Comparison of ENCODE assay signal across 30 mouse cellular contexts in the genomic region with DNA sequence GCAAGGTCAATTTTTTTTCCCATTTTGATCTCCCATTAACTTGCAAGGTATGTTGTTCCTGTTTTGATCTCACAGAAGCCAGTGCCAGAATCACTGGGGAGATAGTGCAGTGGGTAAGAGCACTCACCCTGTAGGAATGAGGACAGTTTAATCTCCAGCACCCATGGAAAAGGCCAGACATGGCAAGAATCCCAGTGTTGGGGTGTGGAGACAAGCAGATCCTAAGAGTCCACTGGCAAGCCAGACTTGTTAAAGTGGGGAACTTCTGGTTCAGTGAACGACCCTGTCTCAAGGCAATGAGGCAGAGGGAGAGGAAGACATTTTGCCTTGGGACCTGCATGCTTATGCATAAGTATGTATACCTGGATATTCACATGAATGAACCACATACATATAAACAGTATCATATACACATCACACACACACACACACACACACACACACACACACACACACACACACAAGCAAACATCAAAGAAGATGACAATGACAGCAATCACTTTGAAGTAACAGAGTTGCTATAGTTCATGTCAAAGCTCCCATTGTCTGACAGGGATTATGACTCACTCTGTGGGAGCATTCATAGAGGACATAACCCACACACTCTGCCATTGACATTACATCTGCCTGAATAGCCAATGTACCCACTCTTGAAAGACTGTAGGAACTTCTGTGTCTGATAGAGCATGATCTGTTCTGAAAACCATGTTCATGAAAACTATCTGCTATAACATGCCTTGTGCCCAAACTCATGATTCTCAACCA. TPM values are rescaled to one million over a fixed set of nuclear protein-coding genes. Genes with fewer than 3 reads are reported as not detected.
DNase-seq lines count a peak whose midpoint lies in the region; ATAC-seq and TF ChIP-seq lines count a peak whose summit lies in the region.
"Had no signal": no experiment of that assay in that cellular context is flagged by ENCODE, and none has a peak within 500 bp of the region (broad histone marks: within the 10 kb centered on the region; RNA-seq: fewer than 3 reads in every experiment).

No protein-coding gene starts in this region.

- H3K27ac ChIP-seq in heart, embryonic 12.5 days (ENCODE audit: poor library complexity, severe bottlenecking), result no peak overlapping the region
- no peak overlapping the region for H3K27ac ChIP-seq in stomach, postnatal 0 days (replicated peaks)
- H3K27ac ChIP-seq: gastrocnemius, adult 2 months; heart, adult 2 months; heart, embryonic 13.5 days; hindbrain, embryonic 14.5 days; hindbrain, postnatal 0 days had no signal

- no peak for ATAC-seq in heart, embryonic 12.5 days (ENCODE audit: insufficient number of reproducible peaks, low FRiP score)
- no peak for ATAC-seq in stomach, postnatal 0 days (ENCODE audit: low FRiP score, low TSS enrichment)
- ATAC-seq: forebrain, embryonic 14.5 days; forebrain, postnatal 0 days; hindbrain, postnatal 0 days; intestine, embryonic 16.5 days had no signal

- no peaks in the 10 kb centered on the region for H3K4me1 ChIP-seq in heart, embryonic 12.5 days (replicated peaks)
- no peaks in the 10 kb centered on the region for H3K4me1 ChIP-seq in stomach, postnatal 0 days (replicated peaks; ENCODE audit: control insufficient read depth, insufficient read depth)
- H3K4me1 ChIP-seq: heart, embryonic 13.5 days had no signal

- TF ChIP-seq EP300 in stomach, postnatal 0 days (optimal IDR thresholded peaks at IDR 0.05), result no peak

- TF ChIP-seq CTCF in stomach, postnatal 0 days (IDR thresholded peaks at IDR 0.05; ENCODE audit: low read depth), result no peak

- H3K9ac ChIP-seq in heart, embryonic 12.5 days, result no peak overlapping the region
- no peak overlapping the region for H3K9ac ChIP-seq in stomach, postnatal 0 days (ENCODE audit: low read length)
- H3K9ac ChIP-seq: forebrain, postnatal 0 days; heart, embryonic 13.5 days; hindbrain, embryonic 14.5 days had no signal

- no peaks in the 10 kb centered on the region for H3K36me3 ChIP-seq in heart, embryonic 12.5 days
- no peaks in the 10 kb centered on the region for H3K36me3 ChIP-seq in stomach, postnatal 0 days (ENCODE audit: control insufficient read depth, insufficient read depth, low read length)
- H3K36me3 ChIP-seq: heart, embryonic 13.5 days had no signal

- H3K9me3 ChIP-seq in heart, embryonic 12.5 days (replicated peaks), result no peaks in the 10 kb centered on the region
- H3K9me3 ChIP-seq in stomach, postnatal 0 days (ENCODE audit: control insufficient read depth, low read length), result no peaks in the 10 kb centered on the region
- H3K9me3 ChIP-seq: heart, embryonic 13.5 days had no signal

- H3K4me3 ChIP-seq in heart, embryonic 12.5 days, result no peak overlapping the region
- H3K4me3 ChIP-seq in stomach, postnatal 0 days (ENCODE audit: low read depth, low read length), result no peak overlapping the region
- H3K4me3 ChIP-seq: gastrocnemius, adult 2 months; heart, adult 2 months; heart, embryonic 13.5 days had no signal

- H3K4me2 ChIP-seq in heart, embryonic 12.5 days, result no peak overlapping the region
- no peak overlapping the region for H3K4me2 ChIP-seq in stomach, postnatal 0 days (replicated peaks; ENCODE audit: low read depth)
- H3K4me2 ChIP-seq: heart, embryonic 13.5 days; hindbrain, embryonic 14.5 days had no signal

- 75% methylated on average over 1 of the region's 1 CpGs for WGBS in heart, embryonic 12.5 days
- 48% methylated on average over 1 of the region's 1 CpGs for WGBS in stomach, postnatal 0 days

- no peaks in the 10 kb centered on the region for H3K27me3 ChIP-seq in heart, embryonic 12.5 days (replicated peaks)
- H3K27me3 ChIP-seq in stomach, postnatal 0 days (ENCODE audit: control insufficient read depth, insufficient read depth, low read length), result no peaks in the 10 kb centered on the region

- intact Hi-C loops in left cerebral cortex, postnatal 10 days (cut with DNase I), result no loop called here

- DNase-seq in heart, adult 11 months, result peak; percentile 88
- peak; percentile 18 for DNase-seq in 3134 (ENCODE audit: extremely low read depth, insufficient read length, low spot score)
- DNase-seq in NIH3T3 (ENCODE audit: low read depth), result peak; percentile 31
- peak; percentile 10 for DNase-seq in stomach, postnatal 0 days (ENCODE audit: low spot score)
- DNase-seq in B cell, adult 2 months, result no peak
- no peak for DNase-seq in left cerebral cortex, postnatal 10 days (ENCODE audit: extremely low spot score in 1 of 2, low spot score in 2 of 2)
- DNase-seq: adrenal gland, adult 8-10 months; adrenal gland, postnatal 25 days; cerebellum, adult 18-20 months; cerebellum, adult 9-10 months; cerebellum, postnatal 14 days; forebrain, postnatal 0 days; gastrocnemius, adult 2 months; gastrocnemius, postnatal 14 days; heart, adult 2 months; heart, postnatal 14 days; heart, postnatal 4 days had no signal

RNA-seq across cellular contexts. Expression of gene S100a7a, which starts 15.1 kb away (rescaled TPM):
- 0.18 TPM in 1 of 2 replicates, not detected in the other for polyA plus RNA-seq in heart, embryonic 12.5 days (2016; fragmentation: Nextera tagmentation; extraction: Ambion mirVana)
- polyA plus RNA-seq in stomach, postnatal 0 days (2015; fragmentation: Nextera tagmentation; extraction: Ambion mirVana), result 24.5 and 27.3 TPM in 2 replicates
- 1 to 10 TPM in 1 of 2 experiments, under 1 TPM in 1; 0.71 to 2.1 TPM for total RNA-seq in left cerebral cortex, postnatal 10 days (2021)
- total RNA-seq: heart, postnatal 4 days; hindbrain, postnatal 0 days had no signal
- polyA plus RNA-seq: embryonic facial prominence, embryonic 11.5 days; forebrain, embryonic 11.5 days; forebrain, embryonic 14.5 days; forebrain, postnatal 0 days; heart, embryonic 13.5 days; hindbrain, embryonic 11.5 days; hindbrain, embryonic 14.5 days; hindbrain, postnatal 0 days; inflammation-experienced regulatory T-cells, adult 6 months had no signal

RNA-seq across cellular contexts. Expression of gene S100a6, which starts 26.0 kb away (rescaled TPM):
- polyA plus RNA-seq in heart, embryonic 12.5 days (2016; fragmentation: Nextera tagmentation; extraction: Ambion mirVana), result 36.1 and 38.4 TPM in 2 replicates
- 3,650 and 3,685 TPM in 2 replicates for polyA plus RNA-seq in stomach, postnatal 0 days (2015; fragmentation: Nextera tagmentation; extraction: Ambion mirVana)
- 10 to 100 TPM; 24.2 to 31.1 TPM for total RNA-seq in left cerebral cortex, postnatal 10 days (2021)

RNA-seq across cellular contexts. Expression of gene S100a8, which starts 30.1 kb away (rescaled TPM):
- 2.1 and 4.5 TPM in 2 replicates for polyA plus RNA-seq in heart, embryonic 12.5 days (2016; fragmentation: Nextera tagmentation; extraction: Ambion mirVana)
- polyA plus RNA-seq in stomach, postnatal 0 days (2015; fragmentation: Nextera tagmentation; extraction: Ambion mirVana), result 14.4 and 18.3 TPM in 2 replicates
- total RNA-seq in left cerebral cortex, postnatal 10 days (2021), result under 1 TPM in 1 of 2 experiments, not detected in 1; 0.79 TPM
- total RNA-seq: ES-E14; gastrocnemius, adult 2 months; hindbrain, postnatal 0 days had no signal

RNA-seq across cellular contexts. Expression of gene S100a5, which starts 30.4 kb away (rescaled TPM):
- polyA plus RNA-seq in heart, embryonic 12.5 days (2016; fragmentation: Nextera tagmentation; extraction: Ambion mirVana), result not detected in 2 replicates
- polyA plus RNA-seq in stomach, postnatal 0 days (2015; fragmentation: Nextera tagmentation; extraction: Ambion mirVana), result 9.6 and 10.5 TPM in 2 replicates
- total RNA-seq in left cerebral cortex, postnatal 10 days (2021), result not detected
- total RNA-seq: adrenal gland, adult 8-10 months; adrenal gland, postnatal 25 days; ES-E14; forebrain, postnatal 0 days; gastrocnemius, postnatal 14 days; heart, adult 2 months; heart, postnatal 14 days; heart, postnatal 4 days; hindbrain, postnatal 0 days had no signal
- polyA plus RNA-seq: embryonic facial prominence, embryonic 11.5 days; forebrain, embryonic 11.5 days; forebrain, embryonic 14.5 days; forebrain, postnatal 0 days; gonadal fat pad, adult 2 months; heart, adult 2 months; heart, embryonic 13.5 days; heart, embryonic 16.5 days; hindbrain, embryonic 11.5 days; hindbrain, embryonic 14.5 days; hindbrain, postnatal 0 days; inflammation-experienced regulatory T-cells, adult 6 months had no signal

RNA-seq across cellular contexts. Expression of gene S100a4, which starts 35.1 kb away (rescaled TPM):
- 1.9 and 2.1 TPM in 2 replicates for polyA plus RNA-seq in heart, embryonic 12.5 days (2016; fragmentation: Nextera tagmentation; extraction: Ambion mirVana)
- polyA plus RNA-seq in stomach, postnatal 0 days (2015; fragmentation: Nextera tagmentation; extraction: Ambion mirVana), result 12.1 and 17.4 TPM in 2 replicates
- 1 to 10 TPM; 7.1 to 8.1 TPM for total RNA-seq in left cerebral cortex, postnatal 10 days (2021)

Comparison
In these comparisons a context has a peak if more than half of its experiments do, and no peak if none do; other contexts are left out.
1. DNase-seq: peak in heart, adult 11 months (single experiment), 3134 (single experiment), NIH3T3 (single experiment) and stomach, postnatal 0 days (single experiment); none in B cell, adult 2 months (0 of 2) and left cerebral cortex, postnatal 10 days (0 of 2).
2. RNA of gene S100a7a, which starts 15.1 kb away (polyA plus RNA-seq): 24.5 to 27.3 TPM in stomach, postnatal 0 days; 0.18 TPM in heart, embryonic 12.5 days; every median in the first group is over 10 times any median in the second.
3. RNA of gene S100a6, which starts 26.0 kb away (polyA plus RNA-seq): 3,650 to 3,685 TPM in stomach, postnatal 0 days; 36.1 to 38.4 TPM in heart, embryonic 12.5 days; every median in the first group is over 10 times any median in the second.